Mouse (Mus musculus) erythroid progenitor cell, adult 5-6 weeks (primary cell): ENCODE results near the gene Trmu. TPM values are rescaled to one million over a fixed set of nuclear protein-coding genes. Genes with fewer than 3 reads are reported as not detected.
"Not testable (repeated sequence)": the region's sequence is repeated elsewhere in the genome, so short reads cannot be mapped to it uniquely, and the experiment has no call there.

Experiments
- ATAC-seq: replicated peaks from 2 replicates; pipeline ENCODE4 v1.8.0; 2016; ENCODE audit warnings: moderate number of reproducible peaks, mild to moderate bottlenecking, moderate TSS enrichment, inconsistent platforms; ENCODE audit not compliant: poor library complexity, low FRiP score, severe bottlenecking
- total RNA-seq, 2 experiments: library from RNA; stranded (forward) in 1 of 2; stranded (reverse) in 1 of 2; fragments of 150-400 nt in 1 of 2; fragments of 186-747, 209-891 nt in 1 of 2; gene quantifications; 2 replicates each; pipeline versions ENCODE4 v1.2.3 to v1.2.4; 2015 to 2017; ENCODE audit warnings: low replicate concordance in 2 of 2

Gene Trmu
- total RNA-seq (2015; ENCODE audit: low replicate concordance) (4.3 and 10.9 TPM in 2 replicates), total RNA-seq (2017; ENCODE audit: low replicate concordance) (6.2 and 11.2 TPM in 2 replicates)

- ATAC-seq: peak; percentile 87
Observed at GRCm38 (mm10) chr15:85878848-85879497, at the start of gene Trmu. Gene Trmu, plus strand, starts transcription at chr15:85879312.

- no peak for ATAC-seq
Observed at GRCm38 (mm10) chr15:85829470-85829869, 49.6 kb upstream of the Trmu start.

GRCm38 (mm10) chr15:85831954-85832590 lies 47.0 kb upstream of the Trmu start, which contains the start of gene Ttc38:
Gene Ttc38, plus strand, starts transcription at chr15:85832306.
- peak; percentile 85 for ATAC-seq

GRCm38 (mm10) chr15:85832599-85832998 lies 46.5 kb upstream of the Trmu start:
- ATAC-seq: no peak

GRCm38 (mm10) chr15:85835335-85835734 lies 43.8 kb upstream of the Trmu start:
- no peak for ATAC-seq

GRCm38 (mm10) chr15:85836887-85837286 lies 42.2 kb upstream of the Trmu start:
- no peak for ATAC-seq

- no peak for ATAC-seq
Observed at GRCm38 (mm10) chr15:85840983-85841382, 38.1 kb upstream of the Trmu start.

GRCm38 (mm10) chr15:85841796-85842360 lies 37.2 kb upstream of the Trmu start:
- peak; percentile 47 for ATAC-seq

- ATAC-seq: no peak
Observed at GRCm38 (mm10) chr15:85845071-85845470, 34.0 kb upstream of the Trmu start.

GRCm38 (mm10) chr15:85851656-85852392 lies 27.3 kb upstream of the Trmu start:
- ATAC-seq: no peak; the same call in 1 of the 2 replicates

GRCm38 (mm10) chr15:85858980-85859489 lies 20.1 kb upstream of the Trmu start:
- ATAC-seq: peak; percentile 43

GRCm38 (mm10) chr15:85859490-85860031 lies 19.6 kb upstream of the Trmu start, which contains the start of gene Gtse1:
Gene Gtse1, plus strand, starts transcription at chr15:85859745.
- peak; percentile 97 for ATAC-seq

- ATAC-seq: not testable (repeated sequence)
Observed at GRCm38 (mm10) chr15:85865913-85866312, 13.2 kb upstream of the Trmu start.

- peak; percentile 72 for ATAC-seq
Observed at GRCm38 (mm10) chr15:85867696-85868095, 11.4 kb upstream of the Trmu start.

GRCm38 (mm10) chr15:85877336-85877735 lies 1.8 kb upstream of the Trmu start:
- ATAC-seq: no peak

GRCm38 (mm10) chr15:85879498-85879895 lies 385 bp downstream of the Trmu start:
- peak; percentile 51 for ATAC-seq

- no peak for ATAC-seq
Observed at GRCm38 (mm10) chr15:85885606-85886005, 6.5 kb downstream of the Trmu start.

GRCm38 (mm10) chr15:85889235-85889634 lies 10.1 kb downstream of the Trmu start:
- no peak for ATAC-seq

- no peak for ATAC-seq
Observed at GRCm38 (mm10) chr15:85891971-85892370, 12.9 kb downstream of the Trmu start.
